In genomic region chr3:145087857-145088598, GRCm38 (mm10) we compare ENCODE assay signal across 27 mouse cellular contexts. TPM values are rescaled to one million over a fixed set of nuclear protein-coding genes. Genes with fewer than 3 reads are reported as not detected.
"Had no signal": no experiment of that assay in that cellular context is flagged by ENCODE, and none has a peak within 500 bp of the region (broad histone marks: within the 10 kb centered on the region; RNA-seq: fewer than 3 reads in every experiment).

No protein-coding gene starts in this region.

- H3K27me3 ChIP-seq: limb, embryonic 13.5 days; liver, embryonic 12.5 days; liver, embryonic 15.5 days; midbrain, embryonic 12.5 days; midbrain, embryonic 15.5 days; neural tube, embryonic 12.5 days; neural tube, embryonic 15.5 days had no signal

- H3K4me2 ChIP-seq: limb, embryonic 13.5 days; liver, embryonic 12.5 days; liver, embryonic 15.5 days; midbrain, embryonic 12.5 days; midbrain, embryonic 15.5 days; neural tube, embryonic 12.5 days; neural tube, embryonic 15.5 days had no signal

- H3K9ac ChIP-seq: limb, embryonic 13.5 days; liver, embryonic 12.5 days; liver, embryonic 15.5 days; midbrain, embryonic 12.5 days; midbrain, embryonic 15.5 days; neural tube, embryonic 12.5 days; neural tube, embryonic 15.5 days had no signal

- H3K4me3 ChIP-seq: limb, embryonic 10.5 days; limb, embryonic 13.5 days; liver, embryonic 12.5 days; liver, embryonic 15.5 days; midbrain, embryonic 12.5 days; midbrain, embryonic 15.5 days; neural tube, embryonic 12.5 days; neural tube, embryonic 15.5 days had no signal

- H3K4me1 ChIP-seq: limb, embryonic 10.5 days; limb, embryonic 13.5 days; liver, embryonic 12.5 days; liver, embryonic 15.5 days; midbrain, embryonic 12.5 days; midbrain, embryonic 15.5 days; neural tube, embryonic 12.5 days; neural tube, embryonic 15.5 days had no signal

- H3K27ac ChIP-seq: kidney, postnatal 0 days; limb, embryonic 10.5 days; limb, embryonic 13.5 days; liver, embryonic 12.5 days; liver, embryonic 15.5 days; macrophage; midbrain, embryonic 12.5 days; midbrain, embryonic 15.5 days; neural tube, embryonic 12.5 days; neural tube, embryonic 15.5 days had no signal

- H3K9me3 ChIP-seq: limb, embryonic 10.5 days; limb, embryonic 13.5 days; liver, embryonic 12.5 days; liver, embryonic 15.5 days; midbrain, embryonic 12.5 days; midbrain, embryonic 15.5 days; neural tube, embryonic 12.5 days; neural tube, embryonic 15.5 days had no signal

- DNase-seq: kidney, adult 2 months; kidney, postnatal 25 days; liver; lung, adult 18-20 months; lung, postnatal 14 days; right cerebral cortex, adult 18-20 months; right cerebral cortex, postnatal 14 days; right cerebral cortex, postnatal 4 days; spleen, adult 18-20 months; thymus, adult 18-20 months; thymus, postnatal 36 days had no signal

- ATAC-seq: inflammation-experienced regulatory T-cells, adult 6 months; liver, embryonic 12.5 days; midbrain, embryonic 15.5 days had no signal

- H3K36me3 ChIP-seq: limb, embryonic 10.5 days; limb, embryonic 13.5 days; liver, embryonic 12.5 days; liver, embryonic 15.5 days; midbrain, embryonic 12.5 days; midbrain, embryonic 15.5 days; neural tube, embryonic 12.5 days; neural tube, embryonic 15.5 days had no signal

RNA-seq across cellular contexts. Expression of gene Clca2, which starts 11.2 kb away (rescaled TPM):
- total RNA-seq: layer of hippocampus, postnatal 25 days; left cerebral cortex, adult 18-20 months; left cerebral cortex, postnatal 25 days; megakaryocyte, adult 5-6 weeks had no signal
- polyA plus RNA-seq: inflammation-experienced regulatory T-cells, adult 6 months; liver, embryonic 12.5 days; liver, embryonic 15.5 days; macrophage; neural tube, embryonic 15.5 days had no signal

RNA-seq across cellular contexts. Expression of gene Clca1, which starts 55.5 kb away (rescaled TPM):
- total RNA-seq: layer of hippocampus, postnatal 25 days; left cerebral cortex, adult 18-20 months; left cerebral cortex, postnatal 25 days; megakaryocyte, adult 5-6 weeks had no signal
- polyA plus RNA-seq: inflammation-experienced regulatory T-cells, adult 6 months; kidney, postnatal 0 days; lung, embryonic 16.5 days; macrophage; midbrain, embryonic 12.5 days; midbrain, embryonic 15.5 days; neural tube, embryonic 12.5 days; neural tube, embryonic 15.5 days had no signal
